Mouse (Mus musculus) cerebellum, adult 11 months (tissue): ENCODE measurements around the gene Nfkbil1.

Experiments
- DNase-seq: peaks from one replicate; pipeline ENCODE4 v3.0.0; 2022

Nfkbil1 gene

DNA sequence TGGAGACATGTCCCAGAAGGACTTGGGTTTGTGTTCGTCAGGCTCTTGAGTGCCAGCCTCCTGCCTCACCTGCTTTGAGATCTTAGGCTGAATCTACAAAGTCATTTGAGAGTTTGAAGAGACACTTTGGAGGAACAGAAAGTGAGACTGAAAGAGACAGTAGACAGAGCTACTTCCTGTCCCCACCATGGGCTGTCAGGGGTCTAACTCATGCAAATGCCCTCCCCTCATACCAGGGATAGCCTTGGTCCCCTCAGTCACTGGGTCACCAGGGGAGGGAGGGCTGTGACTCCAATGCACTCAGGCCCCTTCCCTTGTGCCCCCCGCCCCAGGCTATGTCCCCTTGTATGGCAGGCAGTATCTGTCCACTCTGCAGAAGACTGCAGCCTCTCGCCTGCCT lies 62.3 kb downstream of the Nfkbil1 start:
- no peak for DNase-seq

DNA sequence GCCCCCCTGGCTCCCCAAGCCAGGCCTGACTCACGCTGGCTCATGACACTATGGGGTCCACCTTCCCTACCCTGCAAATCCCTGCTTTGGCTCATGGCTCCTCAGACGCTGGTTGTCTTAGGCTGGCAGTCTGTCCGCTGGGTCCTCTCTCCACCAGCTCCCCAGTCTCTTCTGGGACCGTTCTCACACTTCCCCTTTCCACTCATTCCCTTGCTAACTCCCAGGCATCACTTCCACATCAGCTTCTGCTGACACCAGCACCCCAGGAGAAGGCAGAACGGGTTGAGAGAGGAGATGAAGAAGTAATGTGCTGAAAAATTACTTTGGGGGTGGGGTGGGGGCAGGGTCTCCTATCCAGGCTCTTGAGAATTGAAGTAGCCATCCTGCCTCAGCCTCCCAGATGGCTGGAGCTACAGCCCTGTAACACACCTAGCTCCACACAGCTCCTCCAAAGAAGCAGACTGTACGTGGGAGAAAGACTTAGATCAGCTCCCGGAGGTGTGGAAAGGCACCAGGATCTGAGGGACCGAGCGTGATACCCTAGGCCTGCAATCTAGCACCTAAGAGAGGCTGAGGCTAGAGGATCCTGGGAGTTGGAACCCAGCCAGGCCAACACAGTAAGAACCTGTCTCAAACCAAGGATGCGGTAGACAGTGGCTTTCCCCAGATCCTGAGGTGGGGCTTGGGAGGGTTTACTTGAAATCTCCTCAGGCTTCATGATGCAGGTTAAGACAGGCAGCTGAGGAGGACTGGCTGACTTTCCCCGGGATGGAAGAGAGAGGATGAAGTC lies 63.0 kb downstream of the Nfkbil1 start:
- DNase-seq = no peak
